Mouse (Mus musculus): ENCODE measurements around the gene Pwp2. TPM values are rescaled to one million over a fixed set of nuclear protein-coding genes. Genes with fewer than 3 reads are reported as not detected.

Gene Pwp2
- 22.5 and 25.5 TPM in 2 replicates for polyA plus RNA-seq (2016; fragmentation: Nextera tagmentation; extraction: Ambion mirVana)

GRCm38 (mm10) chr10:78184531-78185380, at the start of gene Pwp2:
Gene Pwp2, minus strand, starts transcription at chr10:78185149.
- H3K4me3 ChIP-seq = peak within 1 kb of the TSS; percentile 79
- peak within 1 kb of the TSS; percentile 99 for H3K4me2 ChIP-seq (replicated peaks)
- peak within 1 kb of the TSS; percentile 68 for H3K9ac ChIP-seq (replicated peaks)
- H3K36me3 ChIP-seq = peaks cover 66% of the 10 kb centered on the region
- no peaks in the 10 kb centered on the region for H3K9me3 ChIP-seq
- 2% methylated on average over 47 of the region's 47 CpGs for WGBS
- peak within 1 kb of the TSS; percentile 63 for H3K27ac ChIP-seq (replicated peaks)
- peak; percentile 97 for ATAC-seq (ENCODE audit: low FRiP score, low read depth)
- H3K27me3 ChIP-seq = no peaks in the 10 kb centered on the region
- H3K4me1 ChIP-seq = peaks cover 15% of the 10 kb centered on the region

DNA sequence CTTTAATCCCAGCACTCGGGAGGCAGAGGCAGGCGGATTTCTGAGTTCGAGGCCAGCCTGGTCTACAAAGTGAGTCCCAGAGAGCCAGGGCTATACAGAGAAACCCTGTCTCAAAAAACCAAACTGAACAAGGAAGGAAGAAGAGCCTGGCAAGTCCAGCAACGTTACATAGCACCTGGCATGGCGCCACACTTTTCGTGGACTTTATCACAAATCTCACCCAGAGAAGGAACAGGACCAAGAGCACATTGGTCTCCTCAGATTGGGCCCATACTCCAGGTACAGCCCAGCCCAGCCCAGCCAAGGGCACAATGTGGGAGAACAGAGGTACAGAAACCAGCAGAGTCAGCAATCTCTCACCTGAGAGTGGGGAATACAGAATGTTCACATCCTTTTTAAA, 48.8 kb upstream of the Pwp2 start:
- Histone ChIP-seq H3K9ac (replicated peaks) (no peak overlapping the region), H3K27me3 (no peaks in the 10 kb centered on the region), H3K4me1 (no peaks in the 10 kb centered on the region), H3K9me3 (no peaks in the 10 kb centered on the region), H3K27ac (replicated peaks) (no peak overlapping the region), H3K4me3 (no peak overlapping the region), H3K4me2 (replicated peaks) (no peak overlapping the region), H3K36me3 (peaks cover 21% of the 10 kb centered on the region; the same call in 1 of the 2 replicates)
- WGBS = 96% methylated on average over 6 of the region's 6 CpGs
- no peak for ATAC-seq (ENCODE audit: low FRiP score, low read depth)

GRCm38 (mm10) chr10:78233161-78233560, 48.2 kb upstream of the Pwp2 start:
- peaks cover 27% of the 10 kb centered on the region for H3K36me3 ChIP-seq
- no peaks in the 10 kb centered on the region for H3K27me3 ChIP-seq
- no peak overlapping the region for H3K27ac ChIP-seq (replicated peaks)
- ATAC-seq (ENCODE audit: low FRiP score, low read depth) = no peak
- H3K4me2 ChIP-seq (replicated peaks) = no peak overlapping the region
- H3K9ac ChIP-seq (replicated peaks) = no peak overlapping the region
- H3K4me1 ChIP-seq = no peaks in the 10 kb centered on the region
- H3K4me3 ChIP-seq = no peak overlapping the region
- WGBS = 90% methylated on average over 5 of the region's 5 CpGs
- no peaks in the 10 kb centered on the region for H3K9me3 ChIP-seq

GRCm38 (mm10) chr10:78232301-78232980, 47.5 kb upstream of the Pwp2 start:
- no peaks in the 10 kb centered on the region for H3K9me3 ChIP-seq
- no peak overlapping the region for H3K27ac ChIP-seq (replicated peaks)
- H3K4me1 ChIP-seq = no peaks in the 10 kb centered on the region
- no peak overlapping the region for H3K9ac ChIP-seq (replicated peaks)
- ATAC-seq (ENCODE audit: low FRiP score, low read depth) = no peak
- H3K4me3 ChIP-seq = no peak overlapping the region
- no peak overlapping the region for H3K4me2 ChIP-seq (replicated peaks)
- 95% methylated on average over 4 of the region's 4 CpGs for WGBS
- no peaks in the 10 kb centered on the region for H3K27me3 ChIP-seq
- peaks cover 29% of the 10 kb centered on the region for H3K36me3 ChIP-seq

GRCm38 (mm10) chr10:78228560-78228928, 43.6 kb upstream of the Pwp2 start:
- H3K4me3 ChIP-seq = no peak overlapping the region
- H3K4me1 ChIP-seq = no peaks in the 10 kb centered on the region
- 93% methylated on average over 5 of the region's 5 CpGs for WGBS
- ATAC-seq (ENCODE audit: low FRiP score, low read depth) = no peak
- no peaks in the 10 kb centered on the region for H3K9me3 ChIP-seq
- H3K9ac ChIP-seq (replicated peaks) = no peak overlapping the region
- no peak overlapping the region for H3K27ac ChIP-seq (replicated peaks)
- H3K36me3 ChIP-seq = peaks cover 35% of the 10 kb centered on the region
- H3K27me3 ChIP-seq = no peaks in the 10 kb centered on the region
- no peak overlapping the region for H3K4me2 ChIP-seq (replicated peaks)

DNA sequence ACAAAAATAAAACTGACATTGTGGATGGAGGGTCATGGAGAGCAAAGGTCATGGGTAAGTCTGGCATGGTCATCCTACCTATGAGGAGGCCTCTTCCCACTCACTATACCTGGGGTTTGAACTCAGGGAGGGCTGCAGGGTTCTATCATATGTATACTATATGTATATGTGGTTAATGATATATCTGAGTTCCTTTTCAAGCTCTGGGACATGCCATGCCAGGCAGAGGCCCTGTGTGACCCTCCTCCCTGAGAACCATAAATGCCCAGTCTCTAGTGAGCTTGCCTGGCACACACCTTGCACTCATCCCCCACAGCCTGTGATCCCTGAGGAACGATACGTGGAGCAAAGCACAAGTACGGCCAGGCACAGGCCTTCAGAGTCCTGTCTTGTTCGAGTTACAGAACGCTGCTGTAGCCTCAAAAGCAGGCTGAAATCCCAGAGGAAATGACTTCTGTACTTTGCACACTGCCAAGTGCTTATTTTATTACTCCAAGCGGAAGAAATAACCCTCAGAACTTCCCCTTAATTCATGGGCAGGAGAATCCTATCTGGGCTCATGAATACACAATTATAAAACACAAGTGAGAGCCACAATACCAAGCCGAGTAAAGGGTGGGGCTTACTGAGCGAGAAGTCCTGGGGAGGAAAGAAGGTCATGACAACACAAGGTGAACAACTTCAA, 43.1 kb upstream of the Pwp2 start:
- 89% methylated on average over 8 of the region's 8 CpGs for WGBS

GRCm38 (mm10) chr10:78224136-78224535, 39.2 kb upstream of the Pwp2 start:
- ATAC-seq (ENCODE audit: low FRiP score, low read depth) = no peak
- 93% methylated on average over 6 of the region's 6 CpGs for whole genome bisulfite sequencing
- Histone ChIP-seq H3K27ac (replicated peaks) (no peak overlapping the region), H3K9ac (replicated peaks) (no peak overlapping the region), H3K9me3 (no peaks in the 10 kb centered on the region), H3K36me3 (peaks cover 47% of the 10 kb centered on the region), H3K4me3 (no peak overlapping the region), H3K27me3 (no peaks in the 10 kb centered on the region), H3K4me2 (replicated peaks) (no peak overlapping the region), H3K4me1 (no peaks in the 10 kb centered on the region)

More for the DNA sequence above, 43.1 kb upstream of the Pwp2 start:
- Histone ChIP-seq H3K27ac (replicated peaks) (no peak overlapping the region), H3K36me3 (peaks cover 37% of the 10 kb centered on the region), H3K4me3 (no peak overlapping the region), H3K27me3 (no peaks in the 10 kb centered on the region), H3K4me1 (no peaks in the 10 kb centered on the region), H3K9me3 (no peaks in the 10 kb centered on the region), H3K4me2 (replicated peaks) (no peak overlapping the region), H3K9ac (replicated peaks) (no peak overlapping the region)
- no peak for ATAC-seq (ENCODE audit: low FRiP score, low read depth)

DNA sequence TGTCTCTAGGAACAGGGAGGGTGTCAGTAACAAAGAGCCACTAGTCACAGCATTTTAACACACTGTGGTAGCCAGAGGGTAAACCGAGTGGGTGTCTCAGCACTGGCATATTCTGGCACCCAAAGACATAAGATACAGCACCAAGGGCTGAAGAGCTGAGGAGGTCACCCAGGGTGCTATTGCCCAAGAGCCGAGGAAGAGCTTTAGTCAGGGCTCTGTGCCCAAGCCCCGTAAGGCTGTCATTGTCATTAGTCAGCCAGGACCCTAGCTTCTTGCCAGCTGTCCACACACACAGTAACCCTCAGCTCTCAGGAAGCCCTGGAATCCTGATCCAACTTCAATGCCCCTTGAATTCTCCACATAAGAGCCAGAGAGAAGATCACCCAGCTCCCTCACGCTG, 38.0 kb upstream of the Pwp2 start:
- Histone ChIP-seq H3K27me3 (no peaks in the 10 kb centered on the region), H3K4me1 (no peaks in the 10 kb centered on the region), H3K4me3 (no peak overlapping the region), H3K9me3 (no peaks in the 10 kb centered on the region), H3K9ac (replicated peaks) (no peak overlapping the region), H3K36me3 (peaks cover 49% of the 10 kb centered on the region), H3K27ac (replicated peaks) (no peak overlapping the region), H3K4me2 (replicated peaks) (no peak overlapping the region)
- 96% methylated on average over 4 of the region's 4 CpGs for WGBS
- ATAC-seq (ENCODE audit: low FRiP score, low read depth) = no peak

- no peaks in the 10 kb centered on the region for H3K27me3 ChIP-seq
- no peaks in the 10 kb centered on the region for H3K9me3 ChIP-seq
- no peak for ATAC-seq (ENCODE audit: low FRiP score, low read depth)
- H3K4me1 ChIP-seq = no peaks in the 10 kb centered on the region
- 93% methylated on average over 7 of the region's 7 CpGs for WGBS
- no peak overlapping the region for H3K9ac ChIP-seq (replicated peaks)
- H3K4me3 ChIP-seq = no peak overlapping the region
- peaks cover 56% of the 10 kb centered on the region for H3K36me3 ChIP-seq
- H3K27ac ChIP-seq (replicated peaks) = no peak overlapping the region
- no peak overlapping the region for H3K4me2 ChIP-seq (replicated peaks)
Observed at GRCm38 (mm10) chr10:78221315-78221714, 36.4 kb upstream of the Pwp2 start.

GRCm38 (mm10) chr10:78219528-78219927, 34.6 kb upstream of the Pwp2 start:
- Histone ChIP-seq H3K9ac (replicated peaks) (no peak overlapping the region), H3K27ac (replicated peaks) (no peak overlapping the region), H3K27me3 (no peaks in the 10 kb centered on the region), H3K9me3 (no peaks in the 10 kb centered on the region), H3K36me3 (peaks cover 70% of the 10 kb centered on the region), H3K4me1 (no peaks in the 10 kb centered on the region), H3K4me2 (replicated peaks) (no peak overlapping the region), H3K4me3 (no peak overlapping the region)
- 89% methylated on average over 1 of the region's 1 CpGs for WGBS
- ATAC-seq (ENCODE audit: low FRiP score, low read depth) = no peak

- Histone ChIP-seq H3K9ac (replicated peaks) (no peak overlapping the region), H3K36me3 (peaks cover 79% of the 10 kb centered on the region), H3K4me1 (no peaks in the 10 kb centered on the region), H3K4me3 (no peak overlapping the region), H3K27me3 (no peaks in the 10 kb centered on the region), H3K4me2 (replicated peaks) (no peak overlapping the region), H3K9me3 (no peaks in the 10 kb centered on the region), H3K27ac (replicated peaks) (no peak overlapping the region)
- no peak for ATAC-seq (ENCODE audit: low FRiP score, low read depth)
- 93% methylated on average over 6 of the region's 6 CpGs for WGBS
Observed at GRCm38 (mm10) chr10:78218576-78218975, 33.6 kb upstream of the Pwp2 start.
